ENCODE assay signal across 32 mouse cellular contexts in the genomic region with DNA sequence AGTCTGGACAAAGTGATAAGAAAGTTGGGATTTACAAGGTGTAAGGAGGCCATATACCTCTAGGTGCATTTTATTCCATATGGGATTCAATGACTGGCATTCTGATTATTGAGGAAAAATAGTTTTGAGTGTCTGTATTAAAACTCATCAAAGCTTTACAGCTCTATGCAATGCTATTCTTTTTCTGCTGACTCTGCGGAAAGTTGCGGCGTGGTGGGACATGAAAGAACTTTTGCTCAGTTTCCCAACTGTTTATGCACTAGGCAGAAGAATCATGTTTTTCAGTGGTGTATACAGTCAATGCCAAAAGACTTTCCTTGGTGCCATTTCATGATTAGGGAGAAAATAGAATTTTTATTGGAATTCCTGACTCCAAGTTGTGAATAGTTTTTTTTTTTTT.
"Had no signal": no experiment of that assay in that cellular context is flagged by ENCODE, and none has a peak within 500 bp of the region (broad histone marks: within the 10 kb centered on the region; RNA-seq: fewer than 3 reads in every experiment).

No protein-coding gene starts in this region.

- H3K9ac ChIP-seq: limb, embryonic 12.5 days; limb, embryonic 13.5 days; limb, embryonic 15.5 days; liver, embryonic 12.5 days; liver, embryonic 13.5 days; liver, embryonic 14.5 days; liver, embryonic 15.5 days; liver, postnatal 0 days; lung, embryonic 14.5 days; lung, embryonic 15.5 days; midbrain, embryonic 12.5 days; midbrain, embryonic 13.5 days; midbrain, embryonic 15.5 days; neural tube, embryonic 12.5 days; neural tube, embryonic 13.5 days had no signal

- ATAC-seq: liver, embryonic 12.5 days; liver, postnatal 0 days; lung, postnatal 0 days; midbrain, embryonic 13.5 days; midbrain, embryonic 15.5 days; midbrain, embryonic 16.5 days had no signal

- H3K27ac ChIP-seq: limb, embryonic 12.5 days; limb, embryonic 13.5 days; limb, embryonic 15.5 days; liver, embryonic 12.5 days; liver, embryonic 13.5 days; liver, embryonic 14.5 days; liver, embryonic 15.5 days; lung, embryonic 15.5 days; macrophage; midbrain, embryonic 10.5 days; midbrain, embryonic 12.5 days; midbrain, embryonic 13.5 days; midbrain, embryonic 15.5 days; neural tube, embryonic 12.5 days; neural tube, embryonic 13.5 days had no signal

- H3K4me1 ChIP-seq: limb, embryonic 12.5 days; limb, embryonic 13.5 days; limb, embryonic 15.5 days; liver, embryonic 12.5 days; liver, embryonic 13.5 days; liver, embryonic 15.5 days; lung, embryonic 15.5 days; megakaryocyte, embryonic 14.5 days; midbrain, embryonic 10.5 days; midbrain, embryonic 12.5 days; midbrain, embryonic 13.5 days; midbrain, embryonic 15.5 days; neural tube, embryonic 12.5 days; neural tube, embryonic 13.5 days had no signal

- H3K27me3 ChIP-seq: limb, embryonic 12.5 days; limb, embryonic 13.5 days; limb, embryonic 15.5 days; liver, embryonic 12.5 days; liver, embryonic 13.5 days; liver, embryonic 15.5 days; lung, embryonic 15.5 days; megakaryocyte, embryonic 14.5 days; midbrain, embryonic 12.5 days; midbrain, embryonic 13.5 days; midbrain, embryonic 15.5 days; neural tube, embryonic 12.5 days; neural tube, embryonic 13.5 days had no signal

- H3K4me2 ChIP-seq: limb, embryonic 12.5 days; limb, embryonic 13.5 days; limb, embryonic 15.5 days; liver, embryonic 11.5 days; liver, embryonic 12.5 days; liver, embryonic 13.5 days; liver, embryonic 15.5 days; lung, embryonic 15.5 days; midbrain, embryonic 11.5 days; midbrain, embryonic 12.5 days; midbrain, embryonic 13.5 days; midbrain, embryonic 15.5 days; neural tube, embryonic 12.5 days; neural tube, embryonic 13.5 days had no signal

- H3K9me3 ChIP-seq: limb, embryonic 12.5 days; limb, embryonic 13.5 days; limb, embryonic 15.5 days; liver, embryonic 12.5 days; liver, embryonic 13.5 days; liver, embryonic 15.5 days; lung, embryonic 15.5 days; megakaryocyte, embryonic 14.5 days; midbrain, embryonic 10.5 days; midbrain, embryonic 12.5 days; midbrain, embryonic 13.5 days; midbrain, embryonic 15.5 days; neural tube, embryonic 12.5 days; neural tube, embryonic 13.5 days had no signal

- DNase-seq: left cerebral cortex, postnatal 4 days; liver; liver, embryonic 13.5 days; liver, postnatal 0 days; lung, adult 18-20 months; lung, adult 2 months; lung, embryonic 14.5 days; lung, postnatal 10 days; lung, postnatal 14 days; lung, postnatal 36 days; lung, postnatal 4 days; midbrain, embryonic 14.5 days had no signal

- H3K4me3 ChIP-seq: limb, embryonic 12.5 days; limb, embryonic 13.5 days; limb, embryonic 15.5 days; liver, embryonic 12.5 days; liver, embryonic 13.5 days; liver, embryonic 15.5 days; lung, embryonic 15.5 days; megakaryocyte, embryonic 14.5 days; midbrain, embryonic 10.5 days; midbrain, embryonic 12.5 days; midbrain, embryonic 13.5 days; midbrain, embryonic 15.5 days; myocyte; neural tube, embryonic 12.5 days; neural tube, embryonic 13.5 days had no signal

- H3K36me3 ChIP-seq: limb, embryonic 12.5 days; limb, embryonic 13.5 days; limb, embryonic 15.5 days; liver, embryonic 12.5 days; liver, embryonic 13.5 days; liver, embryonic 15.5 days; lung, embryonic 15.5 days; midbrain, embryonic 10.5 days; midbrain, embryonic 12.5 days; midbrain, embryonic 13.5 days; midbrain, embryonic 15.5 days; neural tube, embryonic 12.5 days; neural tube, embryonic 13.5 days had no signal
